Mouse (Mus musculus): ENCODE measurements at regions not wholly inside any gene's neighbourhood (a gene's known extent, or its start where the extent isn't known, plus 50 kb on each side); places are given as distances from the start of the nearest gene placed in this dataset.
A peak's percentile ranks its signal among the peaks of the same experiment; 100 is the strongest.

DNA sequence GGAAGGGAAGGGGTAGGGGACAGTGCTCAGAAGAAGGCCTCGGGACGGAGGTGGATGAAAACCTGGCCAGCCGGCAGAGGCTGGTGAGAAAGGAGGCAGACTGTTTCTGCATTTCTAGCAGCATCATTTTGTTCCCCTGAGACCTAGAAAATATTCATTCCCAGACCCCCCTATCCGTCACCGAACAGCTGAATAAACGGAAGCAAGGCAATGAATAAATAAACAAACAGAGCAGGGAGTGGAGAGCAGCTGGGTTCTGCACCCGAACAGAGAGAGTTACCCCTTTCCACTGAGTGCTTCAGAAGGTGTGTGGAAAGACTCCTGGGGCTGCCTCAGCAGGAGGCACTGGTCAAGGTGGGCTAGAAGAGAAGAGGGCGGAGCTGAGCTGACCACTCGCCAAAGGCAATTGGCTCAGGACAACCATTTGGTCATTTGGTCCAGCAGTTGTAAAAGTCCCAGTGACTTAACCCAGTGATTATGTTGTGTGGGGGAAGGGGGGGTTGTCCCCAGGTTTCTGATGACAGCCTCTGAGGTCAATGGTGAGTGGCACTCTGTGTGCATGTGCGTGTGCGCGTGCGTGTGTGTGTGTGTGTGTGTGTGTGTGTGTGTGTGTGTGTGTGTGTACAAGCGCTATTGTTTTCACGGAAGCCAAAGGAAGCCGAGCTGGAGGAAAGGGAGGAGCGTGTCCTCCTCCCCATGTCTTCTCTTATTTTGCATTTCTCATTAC is 233.1 kb downstream of the H2al1j start:
- H3K36me3 ChIP-seq (ENCODE audit: control insufficient read depth, insufficient read depth, low read length): no peaks in the 10 kb centered on the region
- WGBS: 45% methylated on average over 17 of the region's 17 CpGs
- H3K4me3 ChIP-seq (ENCODE audit: low read depth, low read length): no peak overlapping the region
- H3K9ac ChIP-seq (ENCODE audit: low read length): no peak overlapping the region
- H3K9me3 ChIP-seq (ENCODE audit: control insufficient read depth, low read length): no peaks in the 10 kb centered on the region
- H3K4me1 ChIP-seq (ENCODE audit: control insufficient read depth, insufficient read depth, low read length): peaks cover 4% of the 10 kb centered on the region; the same call in 1 of the 2 replicates
- no peak overlapping the region for H3K4me2 ChIP-seq (ENCODE audit: low read depth, severe bottlenecking)
- no peak for ATAC-seq (ENCODE audit: insufficient number of reproducible peaks, low FRiP score, low TSS enrichment, low read depth)
- H3K27me3 ChIP-seq (ENCODE audit: control insufficient read depth, insufficient read depth, low read length): no peaks in the 10 kb centered on the region
- DNase-seq (ENCODE audit: low spot score): no peak
- H3K27ac ChIP-seq (replicated peaks; ENCODE audit: low read depth, low read length): no peak overlapping the region

DNA sequence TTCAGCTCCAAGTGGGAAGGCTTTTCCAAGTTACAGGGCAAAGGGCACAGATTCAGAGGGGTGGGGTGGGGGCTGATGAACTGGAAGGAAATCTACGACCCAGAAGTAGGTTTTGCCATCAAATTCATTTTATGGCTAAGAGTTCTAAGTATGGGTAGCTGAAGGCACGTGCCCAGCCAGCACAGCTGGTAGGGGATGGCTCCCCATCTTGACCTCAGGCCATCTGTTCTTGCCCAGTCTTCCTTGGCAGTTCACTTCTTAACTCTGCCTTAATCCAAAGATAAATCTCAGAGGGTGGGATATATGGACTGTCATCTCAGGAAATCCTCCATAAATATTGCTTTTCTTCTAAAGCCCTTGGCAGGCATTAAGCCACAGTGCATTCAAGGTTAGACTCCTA is 238.3 kb downstream of the H2al1j start:
- Histone ChIP-seq H3K4me1 (ENCODE audit: control insufficient read depth, insufficient read depth, low read length) (peaks cover 4% of the 10 kb centered on the region; the same call in 1 of the 2 replicates), H3K27me3 (ENCODE audit: control insufficient read depth, insufficient read depth, low read length) (no peaks in the 10 kb centered on the region), H3K36me3 (ENCODE audit: control insufficient read depth, insufficient read depth, low read length) (no peaks in the 10 kb centered on the region), H3K4me3 (ENCODE audit: low read depth, low read length) (no peak overlapping the region), H3K9me3 (ENCODE audit: control insufficient read depth, low read length) (no peaks in the 10 kb centered on the region), H3K27ac (replicated peaks; ENCODE audit: low read depth, low read length) (no peak overlapping the region), H3K9ac (ENCODE audit: low read length) (no peak overlapping the region), H3K4me2 (ENCODE audit: low read depth, severe bottlenecking) (no peak overlapping the region)
- no peak for ATAC-seq (ENCODE audit: insufficient number of reproducible peaks, low FRiP score, low TSS enrichment, low read depth)
- 39% methylated on average over 2 of the region's 2 CpGs for WGBS
- DNase-seq (ENCODE audit: low spot score): no peak

DNA sequence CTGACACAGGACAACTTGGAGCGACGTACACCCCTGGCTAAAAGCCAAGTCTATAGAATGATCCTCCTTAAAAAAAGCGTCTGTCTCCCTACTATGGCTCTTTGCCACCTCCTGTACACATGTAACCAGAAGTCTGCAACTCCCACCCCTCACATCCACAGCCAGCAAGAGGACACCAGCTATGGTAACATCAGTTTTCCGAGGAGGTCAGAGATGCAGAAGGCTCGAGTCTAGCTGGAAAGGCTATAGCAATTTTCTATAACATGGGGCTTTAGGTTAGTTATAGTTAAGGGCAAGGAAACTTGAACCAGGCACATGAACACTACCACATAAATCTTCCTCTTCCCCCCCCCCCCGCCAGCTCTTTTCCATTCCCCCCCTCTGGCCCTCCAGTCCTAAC is 240.2 kb downstream of the H2al1j start:
- Histone ChIP-seq H3K9me3 (ENCODE audit: control insufficient read depth, low read length) (no peaks in the 10 kb centered on the region), H3K27ac (replicated peaks; ENCODE audit: low read depth, low read length) (0 out of 2 replicates have a peak overlapping the region, but pooled peaks have one; percentile 1), H3K4me3 (ENCODE audit: low read depth, low read length) (no peak overlapping the region), H3K4me2 (ENCODE audit: low read depth, severe bottlenecking) (no peak overlapping the region), H3K4me1 (ENCODE audit: control insufficient read depth, insufficient read depth, low read length) (no peaks in the 10 kb centered on the region), H3K9ac (ENCODE audit: low read length) (no peak overlapping the region), H3K36me3 (ENCODE audit: control insufficient read depth, insufficient read depth, low read length) (no peaks in the 10 kb centered on the region), H3K27me3 (ENCODE audit: control insufficient read depth, insufficient read depth, low read length) (no peaks in the 10 kb centered on the region)
- 60% methylated on average over 6 of the region's 6 CpGs for WGBS
- DNase-seq (ENCODE audit: low spot score) (no peak), ATAC-seq (ENCODE audit: insufficient number of reproducible peaks, low FRiP score, low TSS enrichment, low read depth) (no peak)

DNA sequence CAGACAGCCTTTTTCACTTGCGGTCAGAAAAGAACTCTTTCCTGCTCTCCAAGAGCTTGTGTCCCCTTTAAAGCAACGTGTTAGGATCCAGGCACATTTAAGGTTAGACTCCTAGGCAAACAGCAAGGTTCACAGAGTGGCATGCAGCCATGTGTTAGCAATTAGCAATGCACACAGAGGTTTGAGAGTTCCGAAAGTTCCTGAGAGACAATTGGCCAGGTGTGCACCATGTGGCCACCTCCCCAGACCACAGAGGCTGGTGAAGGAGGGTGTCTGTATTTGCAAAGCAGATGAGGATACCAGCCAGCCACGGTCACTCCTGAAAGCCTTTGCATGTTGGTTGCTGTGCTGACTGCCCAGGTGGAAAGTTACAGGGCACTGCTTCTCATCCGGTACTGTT is 240.6 kb downstream of the H2al1j start:
- Histone ChIP-seq H3K36me3 (ENCODE audit: control insufficient read depth, insufficient read depth, low read length) (no peaks in the 10 kb centered on the region), H3K4me2 (ENCODE audit: low read depth, severe bottlenecking) (no peak overlapping the region), H3K27me3 (ENCODE audit: control insufficient read depth, insufficient read depth, low read length) (no peaks in the 10 kb centered on the region), H3K4me1 (ENCODE audit: control insufficient read depth, insufficient read depth, low read length) (no peaks in the 10 kb centered on the region), H3K4me3 (ENCODE audit: low read depth, low read length) (no peak overlapping the region), H3K27ac (replicated peaks; ENCODE audit: low read depth, low read length) (0 out of 2 replicates have a peak overlapping the region, but pooled peaks have one; percentile 1), H3K9me3 (ENCODE audit: control insufficient read depth, low read length) (no peaks in the 10 kb centered on the region), H3K9ac (ENCODE audit: low read length) (no peak overlapping the region)
- peak; percentile 63 for DNase-seq (ENCODE audit: low spot score)
- 32% methylated on average over 5 of the region's 5 CpGs for WGBS
- 0 out of 2 replicates have a peak, but pooled peaks have one; percentile 79 for ATAC-seq (ENCODE audit: insufficient number of reproducible peaks, low FRiP score, low TSS enrichment, low read depth)

DNA sequence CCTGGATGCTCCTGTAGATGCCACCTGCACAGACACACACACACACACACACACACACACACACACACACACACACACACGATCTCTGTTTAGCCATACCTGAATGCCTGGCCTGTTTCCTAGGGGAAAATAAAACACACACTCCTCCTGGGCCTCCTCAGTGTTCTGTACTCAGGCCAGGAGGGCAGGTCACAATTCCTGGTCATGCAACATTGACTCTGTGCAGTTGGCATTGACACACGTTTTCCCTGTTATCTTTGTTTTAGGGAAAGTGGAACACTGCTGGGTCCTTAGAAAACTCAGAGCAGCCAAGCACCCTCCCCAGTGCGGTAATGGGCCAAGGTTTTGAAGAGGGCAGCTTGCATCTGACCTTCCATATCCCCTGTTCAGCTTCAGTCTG is 246.7 kb downstream of the H2al1j start:
- no peak overlapping the region for H3K4me2 ChIP-seq (ENCODE audit: low read depth, severe bottlenecking)
- H3K4me3 ChIP-seq (ENCODE audit: low read depth, low read length): no peak overlapping the region
- DNase-seq (ENCODE audit: low spot score) (no peak), ATAC-seq (ENCODE audit: insufficient number of reproducible peaks, low FRiP score, low TSS enrichment, low read depth) (no peak)
- H3K4me1 ChIP-seq (ENCODE audit: control insufficient read depth, insufficient read depth, low read length): no peaks in the 10 kb centered on the region
- H3K9ac ChIP-seq (ENCODE audit: low read length): no peak overlapping the region
- no peak overlapping the region for H3K27ac ChIP-seq (replicated peaks; ENCODE audit: low read depth, low read length)
- no peaks in the 10 kb centered on the region for H3K27me3 ChIP-seq (ENCODE audit: control insufficient read depth, insufficient read depth, low read length)
- H3K9me3 ChIP-seq (ENCODE audit: control insufficient read depth, low read length): no peaks in the 10 kb centered on the region
- H3K36me3 ChIP-seq (ENCODE audit: control insufficient read depth, insufficient read depth, low read length): no peaks in the 10 kb centered on the region
- WGBS: 79% methylated on average over 3 of the region's 3 CpGs

DNA sequence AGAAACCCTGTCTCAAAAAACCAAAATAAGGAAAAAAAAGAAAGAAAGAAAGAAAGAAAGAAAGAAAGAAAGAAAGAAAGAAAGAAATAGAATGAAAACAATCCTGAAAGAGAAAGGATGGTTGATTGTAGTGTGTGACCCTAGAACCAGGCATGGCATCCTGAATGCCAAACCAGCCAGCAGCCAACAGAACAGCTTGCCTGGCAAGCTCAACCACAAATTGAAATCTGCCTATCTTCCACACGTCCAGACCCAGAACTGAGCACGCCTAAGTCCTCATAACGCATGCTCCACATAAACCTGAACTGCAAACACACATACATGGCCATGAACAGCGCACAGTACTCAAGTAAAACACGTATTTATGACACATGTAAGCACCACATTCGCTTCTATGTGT is 247.9 kb downstream of the H2al1j start:
- H3K4me2 ChIP-seq (ENCODE audit: low read depth, severe bottlenecking): no peak overlapping the region
- no peak for DNase-seq (ENCODE audit: low spot score)
- H3K4me3 ChIP-seq (ENCODE audit: low read depth, low read length): no peak overlapping the region
- H3K9ac ChIP-seq (ENCODE audit: low read length): no peak overlapping the region
- ATAC-seq (ENCODE audit: insufficient number of reproducible peaks, low FRiP score, low TSS enrichment, low read depth): no peak
- no peak overlapping the region for H3K27ac ChIP-seq (replicated peaks; ENCODE audit: low read depth, low read length)
- no peaks in the 10 kb centered on the region for H3K9me3 ChIP-seq (ENCODE audit: control insufficient read depth, low read length)
- WGBS: 87% methylated on average over 6 of the region's 6 CpGs
- H3K27me3 ChIP-seq (ENCODE audit: control insufficient read depth, insufficient read depth, low read length): no peaks in the 10 kb centered on the region
- H3K4me1 ChIP-seq (ENCODE audit: control insufficient read depth, insufficient read depth, low read length): no peaks in the 10 kb centered on the region
- no peaks in the 10 kb centered on the region for H3K36me3 ChIP-seq (ENCODE audit: control insufficient read depth, insufficient read depth, low read length)

DNA sequence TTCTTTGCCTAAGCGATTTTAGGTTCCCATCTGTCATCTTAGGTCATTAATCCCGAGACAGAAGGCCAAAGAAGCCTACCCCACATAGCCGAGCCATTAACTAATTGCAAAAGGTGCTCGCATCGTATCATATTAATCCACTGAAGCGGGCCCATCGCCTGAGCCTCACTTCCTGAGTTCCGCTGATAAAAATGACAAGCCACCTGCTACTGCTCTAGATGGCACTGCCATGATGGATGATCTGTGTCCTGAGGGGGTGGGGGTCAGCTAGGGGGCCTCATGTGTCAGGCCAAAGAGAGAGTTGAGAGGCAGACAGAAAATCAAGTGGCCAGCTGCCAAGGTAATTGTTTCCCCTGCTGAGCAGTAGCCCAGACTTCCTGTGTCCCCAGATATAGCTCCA is 248.7 kb downstream of the H2al1j start:
- Histone ChIP-seq H3K27me3 (ENCODE audit: control insufficient read depth, insufficient read depth, low read length) (no peaks in the 10 kb centered on the region; the same call in 1 of the 2 replicates), H3K27ac (replicated peaks; ENCODE audit: low read depth, low read length) (no peak overlapping the region), H3K4me2 (ENCODE audit: low read depth, severe bottlenecking) (no peak overlapping the region), H3K4me1 (ENCODE audit: control insufficient read depth, insufficient read depth, low read length) (no peaks in the 10 kb centered on the region), H3K9me3 (ENCODE audit: control insufficient read depth, low read length) (no peaks in the 10 kb centered on the region), H3K36me3 (ENCODE audit: control insufficient read depth, insufficient read depth, low read length) (no peaks in the 10 kb centered on the region), H3K9ac (ENCODE audit: low read length) (no peak overlapping the region), H3K4me3 (ENCODE audit: low read depth, low read length) (no peak overlapping the region)
- no peak for ATAC-seq (ENCODE audit: insufficient number of reproducible peaks, low FRiP score, low TSS enrichment, low read depth)
- 63% methylated on average over 8 of the region's 8 CpGs for WGBS
- no peak for DNase-seq (ENCODE audit: low spot score)

DNA sequence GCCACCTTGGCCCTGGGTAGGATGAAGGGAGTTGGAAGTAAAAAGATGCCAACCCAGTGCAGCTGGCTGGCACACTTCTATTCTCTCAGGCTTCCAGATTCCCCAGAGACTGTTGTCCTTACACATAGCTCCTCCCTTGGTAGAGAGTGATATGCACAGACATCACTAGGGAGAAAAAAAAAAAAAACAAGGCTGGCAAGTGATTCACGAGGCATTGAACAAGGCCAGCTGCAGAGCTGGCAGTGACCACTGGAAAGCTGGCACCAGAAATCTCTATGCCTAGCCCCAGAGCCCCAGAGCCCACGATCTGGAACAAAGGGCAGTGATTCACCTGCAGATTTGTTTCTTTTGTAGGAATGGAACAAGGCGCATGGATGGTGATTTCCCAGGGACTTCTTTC is 249.7 kb downstream of the H2al1j start:
- no peak for DNase-seq (ENCODE audit: low spot score)
- Histone ChIP-seq H3K36me3 (ENCODE audit: control insufficient read depth, insufficient read depth, low read length) (no peaks in the 10 kb centered on the region), H3K9ac (ENCODE audit: low read length) (no peak overlapping the region), H3K27ac (replicated peaks; ENCODE audit: low read depth, low read length) (no peak overlapping the region), H3K4me3 (ENCODE audit: low read depth, low read length) (no peak overlapping the region), H3K9me3 (ENCODE audit: control insufficient read depth, low read length) (no peaks in the 10 kb centered on the region), H3K27me3 (ENCODE audit: control insufficient read depth, insufficient read depth, low read length) (no peaks in the 10 kb centered on the region; the same call in 1 of the 2 replicates), H3K4me1 (ENCODE audit: control insufficient read depth, insufficient read depth, low read length) (no peaks in the 10 kb centered on the region), H3K4me2 (ENCODE audit: low read depth, severe bottlenecking) (no peak overlapping the region)
- ATAC-seq (ENCODE audit: insufficient number of reproducible peaks, low FRiP score, low TSS enrichment, low read depth): no peak
- WGBS: 90% methylated on average over 3 of the region's 3 CpGs

DNA sequence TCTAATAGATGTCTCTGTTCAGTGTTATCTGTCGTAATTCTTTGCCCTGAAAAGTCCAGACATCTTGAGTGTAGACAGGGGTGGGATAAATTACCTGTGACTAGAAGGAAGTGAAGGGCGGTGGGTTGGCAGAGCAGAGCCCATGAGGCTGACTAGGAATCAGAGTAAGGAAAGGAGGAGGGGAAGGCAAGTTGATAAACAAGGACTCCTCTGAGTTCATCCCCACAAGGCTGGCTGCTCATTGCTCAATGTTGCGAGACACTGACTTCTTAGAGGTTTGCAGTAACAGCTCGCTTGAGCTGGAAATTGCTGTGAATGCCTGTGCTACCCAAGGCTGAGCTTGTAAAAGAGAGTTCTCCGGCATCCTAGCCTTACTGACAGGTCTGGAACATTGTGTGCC is 257.7 kb downstream of the H2al1j start:
- Histone ChIP-seq H3K27me3 (ENCODE audit: control insufficient read depth, insufficient read depth, low read length) (no peaks in the 10 kb centered on the region; the same call in 1 of the 2 replicates), H3K9ac (ENCODE audit: low read length) (no peak overlapping the region), H3K4me2 (ENCODE audit: low read depth, severe bottlenecking) (no peak overlapping the region), H3K36me3 (ENCODE audit: control insufficient read depth, insufficient read depth, low read length) (no peaks in the 10 kb centered on the region), H3K4me1 (ENCODE audit: control insufficient read depth, insufficient read depth, low read length) (no peaks in the 10 kb centered on the region), H3K27ac (replicated peaks; ENCODE audit: low read depth, low read length) (no peak overlapping the region), H3K4me3 (ENCODE audit: low read depth, low read length) (no peak overlapping the region), H3K9me3 (ENCODE audit: control insufficient read depth, low read length) (no peaks in the 10 kb centered on the region)
- no peak for ATAC-seq (ENCODE audit: insufficient number of reproducible peaks, low FRiP score, low TSS enrichment, low read depth)
- DNase-seq (ENCODE audit: low spot score): no peak
- WGBS: 60% methylated on average over 5 of the region's 5 CpGs
